Mouse (Mus musculus) myocyte (in vitro differentiated cells): ENCODE data around the gene Trpc4ap. TPM values are rescaled to one million over a fixed set of nuclear protein-coding genes. Genes with fewer than 3 reads are reported as not detected.

Source experiments
- H3K27me3 ChIP-seq: one replicate; pipeline ENCODE4 v1.6.1; 2011; ENCODE audit not compliant: control insufficient read depth, insufficient read depth, insufficient read length
- H3K36me3 ChIP-seq: one replicate; pipeline ENCODE4 v1.6.1; 2011; ENCODE audit not compliant: control insufficient read depth, insufficient read depth
- H3K4me2 ChIP-seq: one replicate; pipeline ENCODE4 v1.6.1; 2011; ENCODE audit warnings: low read depth, control low read depth
- H3K4me3 ChIP-seq: one replicate; pipeline ENCODE4 v1.5.1; 2011; ENCODE audit warnings: mild to moderate bottlenecking, control low read depth, moderate library complexity
- H3K79me2 ChIP-seq: one replicate; pipeline ENCODE4 v1.6.1; 2011; ENCODE audit not compliant: control insufficient read depth, insufficient read depth
- H3ac ChIP-seq: one replicate; pipeline ENCODE4 v1.6.1; 2011; ENCODE audit not compliant: control insufficient read depth, insufficient read length
- CEBPB ChIP-seq: IDR thresholded peaks from 2 replicates; pipeline ENCODE4 v1.6.1; 2011; ENCODE audit warnings: mild to moderate bottlenecking, moderate library complexity; ENCODE audit not compliant: poor library complexity, insufficient read depth, severe bottlenecking
- E2F4 ChIP-seq: IDR thresholded peaks from one replicate; pipeline ENCODE4 v1.6.1; 2011; ENCODE audit warnings: mild to moderate bottlenecking, control low read depth, moderate library complexity; ENCODE audit not compliant: insufficient read depth
- MAX ChIP-seq: IDR thresholded peaks from one replicate; pipeline ENCODE4 v1.6.1; 2011; ENCODE audit warnings: low read depth, mild to moderate bottlenecking, control low read depth
- MYOD1 ChIP-seq, 3 experiments: IDR thresholded peaks; one replicate each; pipeline ENCODE4 v1.6.1; 2011; ENCODE audit warnings: control low read depth in 2 of 3, low read depth in 2 of 3, mild to moderate bottlenecking in 2 of 3, moderate library complexity in 1 of 3; ENCODE audit not compliant: insufficient read length in 2 of 3, control insufficient read depth in 1 of 3
- MYOG ChIP-seq, 3 experiments: IDR thresholded peaks; one replicate each; pipeline ENCODE4 v1.6.1; 2011; ENCODE audit warnings: control low read depth in 2 of 3, low read depth in 2 of 3, mild to moderate bottlenecking in 2 of 3; ENCODE audit not compliant: insufficient read length in 2 of 3, control insufficient read depth in 1 of 3, insufficient read depth in 1 of 3
- POLR2A ChIP-seq: IDR thresholded peaks from one replicate; pipeline ENCODE4 v1.6.1; 2011; ENCODE audit warnings: low read depth, mild to moderate bottlenecking, control low read depth, moderate library complexity; ENCODE audit not compliant: insufficient read length
- POLR2AphosphoS2 ChIP-seq: IDR thresholded peaks from one replicate; pipeline ENCODE4 v1.6.1; 2011; ENCODE audit warnings: low read depth, control low read depth; ENCODE audit not compliant: insufficient read length
- REST ChIP-seq: IDR thresholded peaks from one replicate; pipeline ENCODE4 v1.6.1; 2011; ENCODE audit warnings: mild to moderate bottlenecking, control low read depth, moderate library complexity; ENCODE audit not compliant: insufficient read depth, insufficient read length
- SRF ChIP-seq: IDR thresholded peaks from one replicate; pipeline ENCODE4 v1.6.1; 2011; ENCODE audit warnings: low read depth; ENCODE audit not compliant: control insufficient read depth, insufficient read length
- TCF12 ChIP-seq: IDR thresholded peaks from one replicate; pipeline ENCODE4 v1.6.1; 2011; ENCODE audit warnings: mild to moderate bottlenecking, control low read depth; ENCODE audit not compliant: poor library complexity, insufficient read depth, severe bottlenecking
- TCF3 ChIP-seq: IDR thresholded peaks from one replicate; pipeline ENCODE4 v1.6.1; 2011; ENCODE audit warnings: low read depth, control low read depth; ENCODE audit not compliant: insufficient read length
- USF1 ChIP-seq: IDR thresholded peaks from one replicate; pipeline ENCODE4 v1.6.1; 2011; ENCODE audit warnings: low read depth, mild to moderate bottlenecking, control low read depth, moderate library complexity
- polyA plus RNA-seq: library from polyadenylated mRNA; unstranded; fragments of >200 nt; fragmentation: generic; extraction: Trizol; gene quantifications from one replicate; pipeline ENCODE4 v1.2.1, GENCODE M21; 2012; ENCODE audit warnings: missing spikeins

The Trpc4ap gene
- polyA plus RNA-seq, 1 experiment = 89.0 TPM

GRCm38 (mm10) chr2:155686572-155686971, 5.6 kb downstream of the Trpc4ap start:
- Histone ChIP-seq H3K4me3 (no peak overlapping the region), H3K79me2 (peaks cover 90% of the 10 kb centered on the region), H3K4me2 (no peak overlapping the region), H3ac (no peak overlapping the region), H3K27me3 (no peaks in the 10 kb centered on the region), H3K36me3 (no peaks in the 10 kb centered on the region)
- TF ChIP-seq USF1 = no peak
- TF ChIP-seq TCF12 = no peak
- no peak for TF ChIP-seq POLR2A
- TF ChIP-seq MYOG (IDR thresholded peaks at IDR 0.05; ENCODE audit: control insufficient read depth in 1 of 3, insufficient read depth in 1 of 3, insufficient read length in 2 of 3, low read depth in 2 of 3) = no peak
- TF ChIP-seq REST = no peak
- no peak for TF ChIP-seq E2F4
- TF ChIP-seq SRF = no peak
- no peak for TF ChIP-seq MYOD1 (IDR thresholded peaks at IDR 0.05; ENCODE audit: control insufficient read depth in 1 of 3, insufficient read length in 2 of 3, low read depth in 2 of 3)
- TF ChIP-seq POLR2AphosphoS2 = no peak
- TF ChIP-seq TCF3 = no peak
- TF ChIP-seq CEBPB = no peak
- no peak for TF ChIP-seq MAX

- Histone ChIP-seq H3K27me3 (no peaks in the 10 kb centered on the region), H3K4me2 (no peak overlapping the region), H3K36me3 (no peaks in the 10 kb centered on the region), H3K79me2 (peaks cover 89% of the 10 kb centered on the region), H3ac (no peak overlapping the region), H3K4me3 (no peak overlapping the region)
- TF ChIP-seq CEBPB = no peak
- no peak for TF ChIP-seq SRF
- TF ChIP-seq E2F4 = no peak
- TF ChIP-seq USF1 = no peak
Observed at GRCm38 (mm10) chr2:155683821-155684220, 8.4 kb downstream of the Trpc4ap start.

GRCm38 (mm10) chr2:155683137-155683536, 9.0 kb downstream of the Trpc4ap start:
- Histone ChIP-seq H3K4me3 (no peak overlapping the region), H3K79me2 (peaks cover 89% of the 10 kb centered on the region), H3K36me3 (no peaks in the 10 kb centered on the region), H3ac (no peak overlapping the region), H3K27me3 (no peaks in the 10 kb centered on the region), H3K4me2 (no peak overlapping the region)
- TF ChIP-seq SRF = no peak
- no peak for TF ChIP-seq POLR2A

GRCm38 (mm10) chr2:155681874-155682273, 10.3 kb downstream of the Trpc4ap start:
- H3K27me3 ChIP-seq = no peaks in the 10 kb centered on the region
- no peak overlapping the region for H3K4me2 ChIP-seq
- H3K79me2 ChIP-seq = peaks cover 89% of the 10 kb centered on the region
- H3K36me3 ChIP-seq = no peaks in the 10 kb centered on the region
- TF ChIP-seq USF1 (no peak), SRF (no peak), TCF3 (no peak), POLR2A (no peak), MYOD1 (IDR thresholded peaks at IDR 0.05; ENCODE audit: control insufficient read depth in 1 of 3, insufficient read length in 2 of 3, low read depth in 2 of 3) (no peak), MYOG (IDR thresholded peaks at IDR 0.05; ENCODE audit: control insufficient read depth in 1 of 3, insufficient read depth in 1 of 3, insufficient read length in 2 of 3, low read depth in 2 of 3) (no peak), MAX (no peak), TCF12 (no peak), REST (no peak), CEBPB (no peak), POLR2AphosphoS2 (no peak), E2F4 (no peak)
- H3K4me3 ChIP-seq = no peak overlapping the region
- no peak overlapping the region for H3ac ChIP-seq

GRCm38 (mm10) chr2:155681194-155681593, 11.0 kb downstream of the Trpc4ap start:
- Histone ChIP-seq H3ac (no peak overlapping the region), H3K79me2 (peaks cover 92% of the 10 kb centered on the region), H3K27me3 (no peaks in the 10 kb centered on the region)

More at GRCm38 (mm10) chr2:155681194-155681593, 11.0 kb downstream of the Trpc4ap start:
- TF ChIP-seq POLR2A = no peak
- no peak for TF ChIP-seq MAX
- TF ChIP-seq TCF12 = no peak
- no peak for TF ChIP-seq TCF3
- no peak for TF ChIP-seq SRF
- TF ChIP-seq MYOG (IDR thresholded peaks at IDR 0.05; ENCODE audit: control insufficient read depth in 1 of 3, insufficient read depth in 1 of 3, insufficient read length in 2 of 3, low read depth in 2 of 3) = no peak
- TF ChIP-seq REST = no peak
- no peak for TF ChIP-seq USF1
- no peak for TF ChIP-seq CEBPB
- no peak for TF ChIP-seq POLR2AphosphoS2
- no peak for TF ChIP-seq E2F4
- H3K4me2 ChIP-seq = no peak overlapping the region
- H3K4me3 ChIP-seq = no peak overlapping the region
- H3K36me3 ChIP-seq = no peaks in the 10 kb centered on the region
